Mouse (Mus musculus): ENCODE data around the gene Gm10662. TPM values are rescaled to one million over a fixed set of nuclear protein-coding genes. Genes with fewer than 3 reads are reported as not detected.

The Gm10662 gene
- not detected for polyA plus RNA-seq (2017; shearing (Covaris generic))

GRCm38 (mm10) chr7:23144380-23144779 is at the start of gene Gm10662:
Gene Gm10662, minus strand, starts transcription at chr7:23144480.

Other genes starting within 250 kb of the Gm10662 start
- gene Gm4214, start 159.8 kb downstream of the Gm10662 start, polyA plus RNA-seq (2017; shearing (Covaris generic)): not detected
- not detected for gene Gm4216, start 124.6 kb downstream of the Gm10662 start, polyA plus RNA-seq (2017; shearing (Covaris generic))
- gene Vmn1r163, start 88.9 kb downstream of the Gm10662 start, polyA plus RNA-seq (2017; shearing (Covaris generic)): not detected
- not detected for gene Gm8720, start 77.0 kb downstream of the Gm10662 start, polyA plus RNA-seq (2017; shearing (Covaris generic))
- gene Vmn1r165, start 72.9 kb upstream of the Gm10662 start, polyA plus RNA-seq (2017; shearing (Covaris generic)): not detected
- not detected for gene Vmn1r166, start 107.2 kb upstream of the Gm10662 start, polyA plus RNA-seq (2017; shearing (Covaris generic))
- gene Gm6902, start 134.4 kb upstream of the Gm10662 start, polyA plus RNA-seq (2017; shearing (Covaris generic)): 0.40 TPM
- not detected for gene Nlrp4e, start 156.7 kb upstream of the Gm10662 start, polyA plus RNA-seq (2017; shearing (Covaris generic))
- not detected for gene Nlrp5, start 241.4 kb upstream of the Gm10662 start, polyA plus RNA-seq (2017; shearing (Covaris generic))